Mouse (Mus musculus): ENCODE results near the gene Arhgef25. TPM values are rescaled to one million over a fixed set of nuclear protein-coding genes. Genes with fewer than 3 reads are reported as not detected.
"Not testable (repeated sequence)": the region's sequence is repeated elsewhere in the genome, so short reads cannot be mapped to it uniquely, and the experiment has no call there.

Arhgef25 gene
- polyA plus RNA-seq, 1 experiment from 2014 or later: 21.3 TPM

- Histone ChIP-seq H3K4me1 (replicated peaks) (peaks cover 5% of the 10 kb centered on the region; the same call in 1 of the 2 replicates), H3K27me3 (replicated peaks) (no peaks in the 10 kb centered on the region), H3K9ac (no peak overlapping the region), H3K4me2 (no peak overlapping the region), H3K9me3 (replicated peaks) (no peaks in the 10 kb centered on the region), H3K27ac (ENCODE audit: poor library complexity, severe bottlenecking) (no peak overlapping the region), H3K36me3 (no peaks in the 10 kb centered on the region), H3K4me3 (no peak overlapping the region)
- WGBS: 73% methylated on average over 3 of the region's 3 CpGs
- no peak for ATAC-seq (ENCODE audit: insufficient number of reproducible peaks, low FRiP score)
These were observed 52.0 kb downstream of the Arhgef25 start for GRCm38 (mm10) chr10:127137896-127138295.

- no peaks in the 10 kb centered on the region for H3K9me3 ChIP-seq (replicated peaks)
- no peak overlapping the region for H3K9ac ChIP-seq
- no peak overlapping the region for H3K4me3 ChIP-seq
- peaks cover 5% of the 10 kb centered on the region; the same call in 1 of the 2 replicates for H3K4me1 ChIP-seq (replicated peaks)
- H3K27me3 ChIP-seq (replicated peaks): no peaks in the 10 kb centered on the region
- H3K27ac ChIP-seq (ENCODE audit: poor library complexity, severe bottlenecking): no peak overlapping the region
- no peak overlapping the region for H3K4me2 ChIP-seq
- ATAC-seq (ENCODE audit: insufficient number of reproducible peaks, low FRiP score): no peak
- H3K36me3 ChIP-seq: no peaks in the 10 kb centered on the region
- 82% methylated on average over 4 of the region's 4 CpGs for WGBS
These were observed 53.4 kb downstream of the Arhgef25 start for GRCm38 (mm10) chr10:127136510-127136909.

- H3K27ac ChIP-seq (ENCODE audit: poor library complexity, severe bottlenecking): no peak overlapping the region
These were observed 54.6 kb downstream of the Arhgef25 start for GRCm38 (mm10) chr10:127135118-127135836.

GRCm38 (mm10) chr10:127134394-127135035 is 55.4 kb downstream of the Arhgef25 start:
- not testable (repeated sequence) for H3K36me3 ChIP-seq; H3K27ac ChIP-seq (ENCODE audit: poor library complexity, severe bottlenecking); H3K9ac ChIP-seq; H3K4me2 ChIP-seq; H3K9me3 ChIP-seq (replicated peaks); H3K4me1 ChIP-seq (replicated peaks); H3K4me3 ChIP-seq; ATAC-seq (ENCODE audit: insufficient number of reproducible peaks, low FRiP score); H3K27me3 ChIP-seq (replicated peaks)
- 83% methylated on average over 3 of the region's 3 CpGs for WGBS

More at GRCm38 (mm10) chr10:127135118-127135836, 54.6 kb downstream of the Arhgef25 start:
- 35% methylated on average over 8 of the region's 8 CpGs for WGBS
- ATAC-seq (ENCODE audit: insufficient number of reproducible peaks, low FRiP score): peak; percentile 52; the same call in 1 of the 2 replicates
- Histone ChIP-seq H3K4me1 (replicated peaks) (peaks cover 5% of the 10 kb centered on the region; the same call in 1 of the 2 replicates), H3K36me3 (no peaks in the 10 kb centered on the region), H3K27me3 (replicated peaks) (0 out of 2 replicates have a peak, but pooled peaks cover 4% of the 10 kb centered on the region), H3K9ac (no peak overlapping the region), H3K9me3 (replicated peaks) (no peaks in the 10 kb centered on the region), H3K4me3 (no peak overlapping the region), H3K4me2 (no peak overlapping the region)

Other genes with a start within 250 kb of the Arhgef25 start
- gene Ctdsp2, start 211.4 kb downstream of the Arhgef25 start, polyA plus RNA-seq (2016; fragmentation: Nextera tagmentation; extraction: Ambion mirVana): 54.0 and 54.6 TPM in 2 replicates
- 0.19 and 0.22 TPM in 2 replicates for gene Avil, start 189.4 kb downstream of the Arhgef25 start, polyA plus RNA-seq (2016; fragmentation: Nextera tagmentation; extraction: Ambion mirVana)
- gene Tsfm, start 159.2 kb downstream of the Arhgef25 start, polyA plus RNA-seq (2016; fragmentation: Nextera tagmentation; extraction: Ambion mirVana): 99.2 and 99.4 TPM in 2 replicates
- gene Mettl1, start 148.7 kb downstream of the Arhgef25 start, polyA plus RNA-seq (2016; fragmentation: Nextera tagmentation; extraction: Ambion mirVana): 37.0 and 37.1 TPM in 2 replicates
- gene Eef1akmt3, start 148.6 kb downstream of the Arhgef25 start, polyA plus RNA-seq (2016; fragmentation: Nextera tagmentation; extraction: Ambion mirVana): 0.14 and 0.18 TPM in 2 replicates
- 0.18 TPM in 1 of 2 replicates, not detected in the other for gene Cyp27b1, start 141.8 kb downstream of the Arhgef25 start, polyA plus RNA-seq (2016; fragmentation: Nextera tagmentation; extraction: Ambion mirVana)
- 0.10 and 0.28 TPM in 2 replicates for gene March9, start 129.9 kb downstream of the Arhgef25 start, polyA plus RNA-seq (2016; fragmentation: Nextera tagmentation; extraction: Ambion mirVana)
- 1,080 and 1,140 TPM in 2 replicates for gene Cdk4, start 126.5 kb downstream of the Arhgef25 start, polyA plus RNA-seq (2016; fragmentation: Nextera tagmentation; extraction: Ambion mirVana)
- gene Tspan31, start 119.8 kb downstream of the Arhgef25 start, polyA plus RNA-seq (2016; fragmentation: Nextera tagmentation; extraction: Ambion mirVana): 119 and 124 TPM in 2 replicates
- 0.03 TPM in 1 of 2 replicates, not detected in the other for gene Agap2, start 114.8 kb downstream of the Arhgef25 start, polyA plus RNA-seq (2016; fragmentation: Nextera tagmentation; extraction: Ambion mirVana)
- gene Os9, start 69.0 kb downstream of the Arhgef25 start, polyA plus RNA-seq (2016; fragmentation: Nextera tagmentation; extraction: Ambion mirVana): 52.2 and 52.4 TPM in 2 replicates
- 1.9 and 2.4 TPM in 2 replicates for gene B4galnt1, start 24.9 kb downstream of the Arhgef25 start, polyA plus RNA-seq (2016; fragmentation: Nextera tagmentation; extraction: Ambion mirVana)
- gene Slc26a10, start 9.4 kb downstream of the Arhgef25 start, polyA plus RNA-seq (2016; fragmentation: Nextera tagmentation; extraction: Ambion mirVana): 20.2 and 21.0 TPM in 2 replicates
- 74.3 and 75.1 TPM in 2 replicates for gene Dtx3, start 5.6 kb upstream of the Arhgef25 start, polyA plus RNA-seq (2016; fragmentation: Nextera tagmentation; extraction: Ambion mirVana)
- 29.7 and 31.5 TPM in 2 replicates for gene Pip4k2c, start 21.5 kb upstream of the Arhgef25 start, polyA plus RNA-seq (2016; fragmentation: Nextera tagmentation; extraction: Ambion mirVana)
- 0.37 and 0.79 TPM in 2 replicates for gene Kif5a, start 73.3 kb upstream of the Arhgef25 start, polyA plus RNA-seq (2016; fragmentation: Nextera tagmentation; extraction: Ambion mirVana)
- 133 and 136 TPM in 2 replicates for gene Dctn2, start 76.3 kb upstream of the Arhgef25 start, polyA plus RNA-seq (2016; fragmentation: Nextera tagmentation; extraction: Ambion mirVana)
- gene Mbd6, start 98.9 kb upstream of the Arhgef25 start, polyA plus RNA-seq (2016; fragmentation: Nextera tagmentation; extraction: Ambion mirVana): 13.6 and 14.6 TPM in 2 replicates
- 107 and 110 TPM in 2 replicates for gene Mars, start 121.7 kb upstream of the Arhgef25 start, polyA plus RNA-seq (2016; fragmentation: Nextera tagmentation; extraction: Ambion mirVana)
- 0.89 and 1.8 TPM in 2 replicates for gene Arhgap9, start 131.9 kb upstream of the Arhgef25 start, polyA plus RNA-seq (2016; fragmentation: Nextera tagmentation; extraction: Ambion mirVana)
- 0.31 and 0.41 TPM in 2 replicates for gene Gli1, start 151.9 kb upstream of the Arhgef25 start, polyA plus RNA-seq (2016; fragmentation: Nextera tagmentation; extraction: Ambion mirVana)
- not detected in 2 replicates for gene Inhbe, start 164.3 kb upstream of the Arhgef25 start, polyA plus RNA-seq (2016; fragmentation: Nextera tagmentation; extraction: Ambion mirVana)
- not detected in 2 replicates for gene Inhbc, start 180.3 kb upstream of the Arhgef25 start, polyA plus RNA-seq (2016; fragmentation: Nextera tagmentation; extraction: Ambion mirVana)
- 35.8 and 36.6 TPM in 2 replicates for gene R3hdm2, start 190.2 kb upstream of the Arhgef25 start, polyA plus RNA-seq (2016; fragmentation: Nextera tagmentation; extraction: Ambion mirVana)

Measured in heart, embryonic 12.5 days (tissue).